Mouse (Mus musculus): Measurements from ENCODE around the gene Arhgap11a. TPM values are rescaled to one million over a fixed set of nuclear protein-coding genes. Genes with fewer than 3 reads are reported as not detected.

Gene Arhgap11a
- polyA plus RNA-seq, 1 experiment from 2014 or later = 21.5 TPM

Other genes with a start within 250 kb of the Arhgap11a start
- gene Grem1, start 90.0 kb downstream of the Arhgap11a start, polyA plus RNA-seq (2015; fragmentation: Nextera tagmentation; extraction: Ambion mirVana) = 0.05 and 0.13 TPM in 2 replicates
- gene Scg5, start 19.5 kb downstream of the Arhgap11a start, polyA plus RNA-seq (2015; fragmentation: Nextera tagmentation; extraction: Ambion mirVana) = 0.91 and 1.0 TPM in 2 replicates
- gene Gjd2, start 165.0 kb upstream of the Arhgap11a start, polyA plus RNA-seq (2015; fragmentation: Nextera tagmentation; extraction: Ambion mirVana) = not detected in 2 replicates
- gene Actc1, start 204.9 kb upstream of the Arhgap11a start, polyA plus RNA-seq (2015; fragmentation: Nextera tagmentation; extraction: Ambion mirVana) = 11,395 and 12,800 TPM in 2 replicates